Mouse (Mus musculus): ENCODE data around the gene Olfr113. TPM values are rescaled to one million over a fixed set of nuclear protein-coding genes. Genes with fewer than 3 reads are reported as not detected.

Gene Olfr113
- polyA plus RNA-seq, 1 experiment from 2014 or later: not detected

Other genes with a start within 250 kb of the Olfr113 start
- not detected in 2 replicates for gene Olfr103, start 238.0 kb downstream of the Olfr113 start, polyA plus RNA-seq (2016; fragmentation: Nextera tagmentation; extraction: Ambion mirVana)
- gene Olfr104-ps, start 218.1 kb downstream of the Olfr113 start, polyA plus RNA-seq (2016; fragmentation: Nextera tagmentation; extraction: Ambion mirVana): not detected in 2 replicates
- not detected in 2 replicates for gene Olfr105-ps, start 198.6 kb downstream of the Olfr113 start, polyA plus RNA-seq (2016; fragmentation: Nextera tagmentation; extraction: Ambion mirVana)
- not detected in 2 replicates for gene Olfr106-ps, start 187.3 kb downstream of the Olfr113 start, polyA plus RNA-seq (2016; fragmentation: Nextera tagmentation; extraction: Ambion mirVana)
- gene Olfr107, start 178.4 kb downstream of the Olfr113 start, polyA plus RNA-seq (2016; fragmentation: Nextera tagmentation; extraction: Ambion mirVana): not detected in 2 replicates
- not detected in 2 replicates for gene Olfr108, start 132.2 kb downstream of the Olfr113 start, polyA plus RNA-seq (2016; fragmentation: Nextera tagmentation; extraction: Ambion mirVana)
- not detected in 2 replicates for gene Olfr109, start 118.7 kb downstream of the Olfr113 start, polyA plus RNA-seq (2016; fragmentation: Nextera tagmentation; extraction: Ambion mirVana)
- not detected in 2 replicates for gene H2-M2, start 94.1 kb downstream of the Olfr113 start, polyA plus RNA-seq (2016; fragmentation: Nextera tagmentation; extraction: Ambion mirVana)
- not detected in 2 replicates for gene Olfr110, start 85.2 kb downstream of the Olfr113 start, polyA plus RNA-seq (2016; fragmentation: Nextera tagmentation; extraction: Ambion mirVana)
- gene Olfr111, start 69.6 kb downstream of the Olfr113 start, polyA plus RNA-seq (2016; fragmentation: Nextera tagmentation; extraction: Ambion mirVana): not detected in 2 replicates
- gene Olfr112, start 8.2 kb downstream of the Olfr113 start, polyA plus RNA-seq (2016; fragmentation: Nextera tagmentation; extraction: Ambion mirVana): not detected in 2 replicates
- gene Olfr114, start 15.1 kb upstream of the Olfr113 start, polyA plus RNA-seq (2016; fragmentation: Nextera tagmentation; extraction: Ambion mirVana): not detected in 2 replicates
- not detected in 2 replicates for gene Olfr115, start 49.4 kb upstream of the Olfr113 start, polyA plus RNA-seq (2016; fragmentation: Nextera tagmentation; extraction: Ambion mirVana)
- not detected in 2 replicates for gene Olfr116, start 49.5 kb upstream of the Olfr113 start, polyA plus RNA-seq (2016; fragmentation: Nextera tagmentation; extraction: Ambion mirVana)
- not detected in 2 replicates for gene Olfr117, start 86.1 kb upstream of the Olfr113 start, polyA plus RNA-seq (2016; fragmentation: Nextera tagmentation; extraction: Ambion mirVana)
- not detected in 2 replicates for gene Olfr118, start 89.3 kb upstream of the Olfr113 start, polyA plus RNA-seq (2016; fragmentation: Nextera tagmentation; extraction: Ambion mirVana)
- not detected in 2 replicates for gene Olfr119, start 118.9 kb upstream of the Olfr113 start, polyA plus RNA-seq (2016; fragmentation: Nextera tagmentation; extraction: Ambion mirVana)
- gene Olfr120, start 144.1 kb upstream of the Olfr113 start, polyA plus RNA-seq (2016; fragmentation: Nextera tagmentation; extraction: Ambion mirVana): not detected in 2 replicates
- gene Olfr121, start 171.2 kb upstream of the Olfr113 start, polyA plus RNA-seq (2016; fragmentation: Nextera tagmentation; extraction: Ambion mirVana): not detected in 2 replicates
- gene Olfr122, start 190.9 kb upstream of the Olfr113 start, polyA plus RNA-seq (2016; fragmentation: Nextera tagmentation; extraction: Ambion mirVana): not detected in 2 replicates
- gene Olfr123, start 215.9 kb upstream of the Olfr113 start, polyA plus RNA-seq (2016; fragmentation: Nextera tagmentation; extraction: Ambion mirVana): not detected in 2 replicates
- gene Olfr124, start 222.2 kb upstream of the Olfr113 start, polyA plus RNA-seq (2016; fragmentation: Nextera tagmentation; extraction: Ambion mirVana): not detected in 2 replicates